Mouse (Mus musculus) gastrocnemius, adult 2 months (tissue): ENCODE results near the gene Caprin1. TPM values are rescaled to one million over a fixed set of nuclear protein-coding genes. Genes with fewer than 3 reads are reported as not detected.

Source experiments
- DNase-seq: peaks from one replicate; pipeline ENCODE4 v3.0.0; 2022
- H3K27ac ChIP-seq: fragments of 200-600 bp; 2 replicates; pipeline ENCODE4 v1.8.1; 2022; ENCODE audit warnings: mild to moderate bottlenecking
- H3K4me3 ChIP-seq: fragments of 200-600 bp; 2 replicates; pipeline ENCODE4 v1.8.1; 2022; ENCODE audit warnings: mild to moderate bottlenecking, moderate library complexity
- CTCF ChIP-seq: fragments of 200-600 bp; IDR thresholded peaks from 2 replicates; pipeline ENCODE4 v1.8.1; 2022; ENCODE audit warnings: antibody characterized with exemption, mild to moderate bottlenecking, moderate library complexity
- intact Hi-C: fragments of 180-260 bp; cut with DNase I; formaldehyde crosslinking; loops from one replicate; pipeline ENCODE4 v1.15.1; 2025
- total RNA-seq, 2 experiments: library from RNA; stranded (reverse); gene quantifications; 2 replicates each; pipeline ENCODE4 v1.2.3; 2021

The Caprin1 gene
- total RNA-seq, 2 experiments from 2014 or later = 87.3 to 112 TPM

DNA sequence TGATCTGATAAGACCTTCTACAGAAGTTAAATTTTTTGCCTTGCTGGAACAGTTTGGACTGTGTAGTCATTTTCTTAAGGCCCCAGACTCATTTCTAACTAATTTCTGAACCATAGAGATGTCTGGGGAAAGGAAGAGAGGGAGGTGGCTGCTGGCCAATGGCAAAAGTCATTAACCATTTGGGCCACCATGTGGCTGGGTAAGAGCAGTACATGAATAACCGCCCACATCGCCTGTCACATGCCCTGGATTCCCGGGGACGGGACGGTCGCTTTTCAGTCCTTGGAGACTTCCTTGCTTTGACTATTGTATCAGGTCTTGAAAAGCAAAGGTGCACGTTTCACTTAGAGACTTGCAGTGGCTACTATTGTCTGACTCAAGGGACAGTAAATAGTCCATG is 25.1 kb upstream of the Caprin1 start:
- Histone ChIP-seq H3K4me3 (no peak overlapping the region), H3K27ac (no peak overlapping the region)
- no peak for DNase-seq
- TF ChIP-seq CTCF = no peak
- intact Hi-C loops = no loop called here

DNA sequence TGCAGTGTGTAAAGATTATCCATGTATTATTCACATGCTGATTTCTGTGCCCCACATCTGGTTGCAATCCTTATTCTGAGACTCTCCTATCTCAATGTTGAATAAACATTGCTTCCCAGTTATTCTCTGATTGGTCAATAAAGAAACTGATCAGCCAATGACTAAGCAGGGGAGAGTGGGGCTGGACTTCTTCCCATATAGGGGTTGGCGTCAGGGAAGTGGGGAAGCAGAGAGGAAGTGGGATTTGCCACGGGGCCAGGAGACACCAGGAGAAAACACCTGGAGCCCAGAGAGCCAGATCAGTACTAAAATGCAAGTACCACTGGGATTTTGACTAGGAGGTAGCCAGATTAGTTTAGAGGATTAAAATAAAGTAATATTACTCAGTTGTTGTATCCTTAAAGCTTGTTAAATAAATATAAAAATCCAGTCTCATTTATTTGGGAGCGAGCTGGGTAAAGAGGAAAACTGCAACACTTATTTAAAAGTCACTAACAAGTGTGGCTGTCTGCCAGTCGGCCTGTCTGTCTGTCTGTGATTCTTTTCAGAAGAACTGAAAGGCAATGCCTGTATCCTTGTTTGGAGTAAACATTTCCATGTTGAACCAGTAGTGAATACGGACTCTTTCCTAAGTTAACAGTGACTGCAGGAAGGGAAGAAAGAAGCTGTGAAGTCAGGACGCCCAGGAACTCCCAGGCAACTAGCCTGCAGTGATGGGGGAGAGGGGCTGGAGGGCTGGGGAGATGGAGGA is 19.9 kb upstream of the Caprin1 start:
- TF ChIP-seq CTCF = no peak
- Histone ChIP-seq H3K4me3 (peak overlapping the region; percentile 43), H3K27ac (peak overlapping the region; percentile 16; the same call in 1 of the 2 replicates)
- intact Hi-C loops = no loop called here
- DNase-seq = no peak

DNA sequence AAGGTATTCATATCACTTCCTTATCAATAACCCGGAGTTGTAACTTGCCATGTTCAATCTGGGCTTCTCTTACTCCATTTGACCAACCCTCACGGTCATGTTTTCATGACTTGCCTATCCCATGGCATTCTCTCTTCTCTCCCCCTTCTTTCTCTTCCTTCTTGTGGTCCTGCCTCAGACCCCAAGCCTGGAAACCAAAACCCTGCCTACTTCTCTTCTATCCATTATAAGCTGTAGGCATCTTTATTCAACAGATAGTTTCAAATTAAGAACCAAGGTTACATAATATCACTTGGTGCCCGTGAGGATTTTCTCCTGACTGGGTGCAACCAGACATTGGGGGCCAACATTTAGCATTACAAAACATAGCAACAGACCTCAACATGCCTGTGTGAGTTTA is 18.5 kb upstream of the Caprin1 start:
- no peak for DNase-seq
- no peak for TF ChIP-seq CTCF
- Histone ChIP-seq H3K27ac (no peak overlapping the region), H3K4me3 (no peak overlapping the region)
- intact Hi-C loops = no loop called here

DNA sequence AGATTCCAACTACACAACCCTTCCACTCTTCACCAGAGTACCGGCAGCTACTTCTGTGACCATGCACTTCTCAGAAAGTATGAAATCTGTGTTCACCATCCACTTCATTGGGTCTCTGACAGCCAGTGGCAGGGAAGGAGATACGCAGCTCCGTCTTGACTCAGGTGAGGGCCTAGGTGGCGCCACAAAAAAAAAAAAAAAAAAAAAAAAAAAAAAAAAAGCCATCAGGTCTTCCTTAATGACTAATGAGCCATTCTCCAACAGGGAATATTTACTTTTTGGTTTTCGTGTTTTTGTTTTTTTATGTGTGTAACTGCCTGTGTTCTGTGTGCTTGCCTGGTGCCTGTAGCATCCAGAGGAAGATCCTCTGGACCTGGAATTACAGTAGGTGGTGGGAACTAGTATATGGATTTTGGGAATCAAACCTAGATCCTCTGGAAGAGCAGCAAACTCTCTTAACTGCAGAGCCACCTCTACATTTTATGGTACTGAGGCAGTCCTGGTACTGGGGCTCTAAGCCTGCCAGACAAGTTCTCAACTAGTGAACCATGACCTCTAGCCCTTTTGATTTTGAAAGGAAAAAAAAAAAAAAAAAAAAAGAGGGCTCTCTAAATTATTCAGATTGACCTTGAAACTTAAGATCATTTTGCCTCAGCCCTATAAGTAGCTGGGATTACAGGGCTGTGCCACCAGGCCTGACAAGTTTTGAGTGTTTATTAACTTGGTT is 14.2 kb upstream of the Caprin1 start:
- H3K27ac ChIP-seq = no peak overlapping the region
- TF ChIP-seq CTCF = no peak
- intact Hi-C loops = no loop called here
- H3K4me3 ChIP-seq = no peak overlapping the region
- DNase-seq = no peak

DNA sequence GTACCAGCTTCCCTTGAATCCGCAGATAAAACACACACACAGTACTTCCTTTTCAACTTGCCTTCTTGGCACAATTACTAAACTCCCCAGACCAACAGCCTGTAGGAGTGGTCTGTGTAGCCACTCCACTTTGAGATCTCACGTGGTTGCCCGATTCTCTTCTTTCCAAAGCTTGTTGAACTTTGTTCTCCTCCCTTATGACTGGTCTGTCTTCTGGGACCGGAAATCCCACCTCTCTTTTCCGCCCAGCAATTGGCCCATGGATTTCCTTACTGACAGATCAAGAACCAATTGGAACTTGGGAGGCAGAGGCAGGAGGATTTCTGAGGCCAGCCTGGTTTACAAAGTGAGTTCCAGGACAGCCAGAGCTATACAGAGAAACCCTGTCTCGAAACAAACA is 13.0 kb upstream of the Caprin1 start:
- no peak for DNase-seq
- intact Hi-C loops = no loop called here
- H3K4me3 ChIP-seq = no peak overlapping the region
- H3K27ac ChIP-seq = no peak overlapping the region
- TF ChIP-seq CTCF = no peak

DNA sequence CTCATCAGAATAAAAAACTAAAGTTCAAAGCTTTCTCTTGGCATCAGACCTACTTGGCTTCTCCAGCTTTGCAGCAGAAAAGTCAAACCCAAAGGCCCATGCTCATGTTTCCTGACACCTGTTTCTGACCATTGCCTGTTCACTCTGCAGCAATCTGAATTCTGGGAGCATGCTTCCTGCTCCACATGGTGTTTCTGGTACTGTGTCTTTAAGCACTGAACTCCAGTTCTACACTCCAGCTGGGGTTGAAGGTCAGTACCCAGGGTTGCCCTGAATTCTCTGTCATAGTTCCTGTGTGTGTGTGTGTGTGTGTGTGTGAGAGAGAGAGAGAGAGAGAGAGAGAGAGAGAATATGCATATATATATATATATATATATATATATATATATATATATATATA is 11.0 kb upstream of the Caprin1 start:
- intact Hi-C loops = no loop called here
- Histone ChIP-seq H3K4me3 (no peak overlapping the region), H3K27ac (no peak overlapping the region)
- no peak for TF ChIP-seq CTCF
- no peak for DNase-seq

DNA sequence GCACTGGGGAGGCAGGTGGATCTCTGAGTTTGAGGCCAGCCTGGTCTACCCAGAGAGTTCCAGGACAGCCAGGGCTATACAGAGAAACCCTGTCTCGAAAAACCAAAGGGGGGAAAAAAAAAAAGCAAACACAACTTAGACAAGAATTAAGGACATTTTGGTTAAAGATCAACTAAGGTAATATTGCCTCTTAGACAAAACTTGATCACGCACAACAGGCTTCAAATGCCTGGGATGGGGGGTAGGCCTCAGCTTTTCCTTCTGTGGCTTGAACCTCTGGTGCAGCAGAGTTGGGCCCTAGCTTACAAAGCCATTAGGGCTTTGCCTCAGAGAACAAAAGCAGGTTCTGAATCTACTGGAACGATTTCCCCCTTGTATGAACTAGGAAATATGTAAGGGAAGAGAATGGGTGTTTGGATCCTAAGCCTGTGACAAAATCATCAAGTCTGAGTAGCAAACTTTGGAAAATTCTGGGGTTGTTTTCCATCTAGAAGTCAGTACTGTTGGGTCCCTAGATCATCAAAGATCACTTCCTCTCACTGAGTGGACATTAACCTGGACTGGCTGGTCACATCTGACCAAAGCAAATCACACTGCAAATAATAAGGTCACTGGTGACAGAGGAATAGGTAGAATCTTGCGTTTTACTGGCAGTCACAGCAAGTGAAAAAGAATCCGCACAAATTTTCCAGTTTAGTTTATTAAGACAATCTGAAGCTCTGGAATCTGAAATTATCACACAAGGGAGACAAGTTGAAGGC is 6.5 kb upstream of the Caprin1 start:
- H3K4me3 ChIP-seq = no peak overlapping the region
- peak overlapping the region; percentile 13; the same call in 1 of the 2 replicates for H3K27ac ChIP-seq
- DNase-seq = no peak
- TF ChIP-seq CTCF = no peak
- intact Hi-C loops = loop anchor here (5.0 kb wide), 1 partner anchor 43 kb away; no protein-coding TSS in a partner anchor

DNA sequence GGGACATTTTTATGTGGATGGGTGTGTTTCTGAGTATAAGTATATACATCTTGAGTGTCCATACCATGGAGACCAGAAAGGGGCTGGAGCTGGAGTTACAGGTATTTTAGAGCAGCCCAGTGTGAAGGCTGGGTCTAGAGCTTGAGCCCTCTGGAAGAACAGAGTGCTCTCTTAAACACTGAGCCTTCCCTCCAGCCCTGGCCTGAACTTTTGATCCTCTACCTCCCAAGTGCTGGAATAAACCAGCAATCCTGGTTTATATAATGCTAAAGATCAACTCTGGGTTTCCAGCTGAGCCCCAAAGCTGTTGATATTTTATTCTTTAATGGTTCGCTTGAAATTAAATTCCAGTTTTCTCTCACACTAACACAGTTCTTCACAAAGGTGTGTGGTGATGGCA is 5.0 kb upstream of the Caprin1 start:
- intact Hi-C loops = loop anchor here (5.0 kb wide), 1 partner anchor 45 kb away; no protein-coding TSS in a partner anchor
- TF ChIP-seq CTCF = no peak
- DNase-seq = no peak
- Histone ChIP-seq H3K4me3 (no peak overlapping the region), H3K27ac (no peak overlapping the region)

DNA sequence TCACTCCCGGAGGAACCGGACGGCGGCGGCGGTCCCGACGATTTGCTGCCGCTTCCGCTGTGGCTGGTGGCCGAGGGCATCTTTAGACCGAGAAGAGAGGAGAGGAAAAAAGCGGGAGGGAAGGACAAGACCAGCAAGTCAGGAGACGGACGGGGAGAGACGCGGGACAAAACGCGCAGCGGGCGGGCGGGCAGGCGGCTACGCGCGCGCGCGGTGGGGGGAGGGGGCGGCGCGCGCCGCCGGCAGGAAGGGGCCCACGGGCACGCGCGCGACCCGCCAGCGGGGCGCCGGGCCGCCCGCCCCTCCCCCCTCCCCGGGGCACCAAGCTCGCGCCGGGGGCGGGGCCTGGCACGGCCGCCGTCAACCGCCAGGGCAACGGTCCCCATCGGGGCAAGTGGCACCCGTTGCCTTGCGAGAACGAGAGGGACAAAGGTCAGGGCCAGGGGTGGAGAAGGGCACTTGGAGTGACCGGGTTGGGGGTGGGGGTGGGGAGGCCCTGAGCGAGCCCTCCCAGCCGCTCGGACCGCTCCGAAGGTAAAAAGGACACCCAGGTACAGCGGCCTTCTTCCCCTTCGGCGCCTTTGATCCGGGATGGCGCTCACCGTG is 485 bp downstream of the Caprin1 start:
- peak overlapping the region; percentile 95 for H3K27ac ChIP-seq
- TF ChIP-seq CTCF = no peak; the same call in 1 of the 2 replicates
- intact Hi-C loops = loop anchor here (2.0 to 10.0 kb wide), 3 partner anchors 36 to 698 kb away; partner anchors contain the start of genes Hipk3 and Nat10
- DNase-seq = peak; percentile 93
- H3K4me3 ChIP-seq = peak overlapping the region; percentile 79

DNA sequence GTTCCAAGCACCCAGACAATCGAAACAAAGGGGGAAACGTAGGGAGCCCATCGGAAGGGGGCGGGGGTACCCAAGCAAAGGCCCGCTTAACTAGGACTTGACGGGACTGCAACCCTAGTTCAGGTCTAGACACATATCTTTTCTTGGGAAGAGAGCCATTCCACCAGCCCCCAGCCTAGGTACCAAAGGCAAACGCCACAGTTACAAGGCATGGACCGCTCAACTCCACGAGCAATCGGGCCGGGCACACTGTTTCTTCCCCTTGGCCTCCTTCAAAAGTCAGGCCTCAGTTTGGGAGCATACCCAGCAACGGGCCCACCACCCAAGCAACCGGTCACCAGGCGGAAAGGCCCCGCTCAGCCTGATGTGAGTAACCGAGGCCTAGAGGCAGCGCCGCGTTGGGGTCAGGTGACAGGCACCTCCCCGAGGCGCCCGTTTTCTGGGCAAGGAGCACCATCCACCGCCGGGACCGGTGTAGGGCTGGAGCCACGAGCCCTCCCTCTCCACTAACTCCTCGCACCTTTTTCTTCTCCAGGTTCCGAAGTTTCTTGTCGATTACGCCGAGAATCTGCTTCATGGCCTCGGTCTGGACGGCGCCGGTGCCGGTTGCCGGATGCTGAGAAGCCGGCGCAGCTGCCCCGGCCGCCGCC is 1.1 kb downstream of the Caprin1 start:
- Histone ChIP-seq H3K4me3 (peak overlapping the region; percentile 79), H3K27ac (peak overlapping the region; percentile 95)
- intact Hi-C loops = loop anchor here (2.0 to 10.0 kb wide), 3 partner anchors 36 to 698 kb away; partner anchors contain the start of genes Hipk3 and Nat10
- DNase-seq = peak; percentile 75
- no peak for TF ChIP-seq CTCF

DNA sequence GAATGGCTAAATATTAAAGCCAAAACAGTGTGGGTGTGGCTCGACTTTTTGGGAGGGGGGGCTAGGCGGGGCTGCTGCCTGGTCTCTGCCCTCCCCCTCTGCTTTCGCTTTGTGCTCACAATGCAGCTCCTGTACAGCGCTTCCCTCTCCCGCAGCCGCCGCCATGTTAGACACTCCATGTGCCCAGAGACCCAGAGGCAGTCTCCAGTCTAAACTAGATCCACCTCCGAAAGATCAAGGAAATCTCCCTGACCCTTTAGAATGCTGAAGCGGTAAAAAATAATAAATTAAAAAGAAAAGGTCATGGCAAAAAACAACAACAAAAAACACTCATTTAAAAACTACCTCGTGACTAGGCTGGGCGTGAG is 1.6 kb downstream of the Caprin1 start:
- intact Hi-C loops = loop anchor here (2.0 to 10.0 kb wide), 3 partner anchors 35 to 699 kb away; partner anchors contain the start of genes Hipk3 and Nat10
- peak; percentile 70 for DNase-seq
- Histone ChIP-seq H3K27ac (peak overlapping the region; percentile 95), H3K4me3 (peak overlapping the region; percentile 79)
- TF ChIP-seq CTCF = no peak

DNA sequence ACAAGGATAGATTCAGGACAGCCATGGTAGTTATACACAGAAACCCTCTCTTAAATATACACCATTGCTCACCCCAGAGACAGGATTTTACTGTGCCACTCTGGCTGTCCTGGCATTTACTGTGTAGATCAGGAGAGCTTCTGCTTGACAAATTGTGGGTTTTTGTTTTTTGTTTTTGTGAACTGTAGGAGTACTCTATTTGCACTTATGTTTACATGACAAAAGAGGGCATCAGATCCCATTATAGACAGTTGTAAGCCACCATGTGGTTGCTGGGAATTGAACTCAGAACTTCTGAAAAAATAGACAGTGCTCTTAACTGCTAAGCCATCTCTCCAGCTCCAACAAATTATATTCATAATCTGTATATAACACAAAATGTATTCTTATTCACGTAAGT is 5.4 kb downstream of the Caprin1 start:
- TF ChIP-seq CTCF = no peak

More for the DNA sequence above, 5.4 kb downstream of the Caprin1 start:
- Histone ChIP-seq H3K4me3 (no peak overlapping the region), H3K27ac (no peak overlapping the region)
- DNase-seq = no peak
- intact Hi-C loops = loop anchor here (10.0 kb wide), 1 partner anchor 703 kb away; the partner anchor contains the start of gene Hipk3
